Comparison of ENCODE assay signal across 8 mouse cellular contexts in the genomic region with DNA sequence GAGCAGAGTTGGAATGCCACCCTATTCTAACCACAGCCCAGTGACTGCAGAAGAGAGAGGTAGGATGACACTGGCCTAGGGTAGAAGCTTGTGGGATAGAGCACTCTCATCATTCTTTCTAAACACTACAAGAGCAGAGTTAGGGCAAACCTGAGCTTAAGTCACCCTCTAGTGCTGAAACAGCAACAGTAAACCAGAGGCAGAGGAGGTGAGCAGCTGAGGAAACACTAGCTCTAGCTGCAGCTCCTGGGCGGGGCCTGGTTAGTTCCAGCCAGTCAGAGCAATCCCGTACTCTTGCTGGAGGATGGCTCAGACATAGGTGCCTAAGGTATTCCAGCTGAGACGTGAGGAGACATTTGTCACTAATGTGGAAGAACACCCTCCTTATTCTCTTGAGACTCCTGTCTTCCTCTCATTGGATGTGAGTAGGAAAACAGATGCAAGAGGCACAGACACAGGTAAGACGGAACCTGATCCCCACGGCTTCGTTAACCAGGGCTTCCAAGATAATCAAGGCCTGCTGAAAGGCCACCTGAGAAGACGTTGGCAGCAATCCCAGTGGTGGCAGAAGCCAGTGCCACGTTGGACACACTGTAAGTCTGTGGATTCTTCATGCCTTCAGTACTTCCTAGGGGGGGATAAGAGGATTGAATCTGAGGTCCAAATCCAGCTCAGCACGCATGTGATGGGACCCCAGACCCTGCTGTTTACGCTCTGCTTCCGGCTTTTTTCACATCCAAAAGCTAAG.
A peak's percentile ranks its signal among the peaks of the same experiment; 100 is the strongest.
DNase-seq lines count a peak whose midpoint lies in the region; ATAC-seq and TF ChIP-seq lines count a peak whose summit lies in the region.

No protein-coding gene starts in this region.

- TF ChIP-seq EP300 in liver, embryonic 14.5 days (IDR thresholded peaks at IDR 0.05; ENCODE audit: low read depth) = no peak

- TF ChIP-seq CTCF in hindbrain, postnatal 0 days (IDR thresholded peaks at IDR 0.05; ENCODE audit: low read depth) = peak; percentile 50
- no peak for TF ChIP-seq CTCF in thymus, adult 2 months (IDR thresholded peaks at IDR 0.05; ENCODE audit: borderline replicate concordance, control insufficient read depth, extremely low read depth, insufficient read depth, low read length, poor library complexity)
- TF ChIP-seq CTCF in liver, embryonic 14.5 days (IDR thresholded peaks at IDR 0.05; ENCODE audit: low read depth) = peak; percentile 29; the same call in 1 of the 2 replicates

- no peak for TF ChIP-seq POLR2A in thymus, adult 2 months (IDR thresholded peaks at IDR 0.05; ENCODE audit: control insufficient read depth, extremely low read depth, insufficient read depth, low read length, poor library complexity)

- ATAC-seq in hindbrain, postnatal 0 days = no peak
- no peak for ATAC-seq in hindbrain, embryonic 11.5 days (ENCODE audit: low FRiP score)
- ATAC-seq in embryonic facial prominence, embryonic 12.5 days (ENCODE audit: insufficient number of reproducible peaks, insufficient read depth, low FRiP score, low TSS enrichment) = peak; percentile 63; the same call in 1 of the 2 replicates
- ATAC-seq in liver, embryonic 14.5 days (ENCODE audit: insufficient read depth) = no peak

- H3K9ac ChIP-seq in hindbrain, postnatal 0 days (replicated peaks; ENCODE audit: low read length) = no peak overlapping the region
- no peak overlapping the region for H3K9ac ChIP-seq in hindbrain, embryonic 11.5 days (ENCODE audit: low read depth, low read length)
- H3K9ac ChIP-seq in embryonic facial prominence, embryonic 12.5 days = no peak overlapping the region
- no peak overlapping the region for H3K9ac ChIP-seq in liver, embryonic 14.5 days (replicated peaks)

- DNase-seq in hindbrain, postnatal 0 days (ENCODE audit: low spot score) = peak; percentile 17
- no peak for DNase-seq in hindbrain, embryonic 11.5 days (ENCODE audit: low spot score)
- peak; percentile 12 for DNase-seq in thymus, adult 2 months
- no peak for DNase-seq in thymus, adult 18-20 months
- DNase-seq in liver, embryonic 14.5 days (ENCODE audit: low read depth in 3 of 3, low spot score in 3 of 3) = no peak
- no peak for DNase-seq in spleen, adult 18-20 months
- DNase-seq in retina, postnatal 1 day = no peak

- H3K27ac ChIP-seq in hindbrain, postnatal 0 days = no peak overlapping the region
- no peak overlapping the region for H3K27ac ChIP-seq in hindbrain, embryonic 11.5 days (ENCODE audit: low read depth, low read length)
- H3K27ac ChIP-seq in thymus, adult 2 months (ENCODE audit: control insufficient read depth, insufficient read depth, low read length) = no peak overlapping the region
- no peak overlapping the region for H3K27ac ChIP-seq in embryonic facial prominence, embryonic 12.5 days
- H3K27ac ChIP-seq in liver, embryonic 14.5 days = no peak overlapping the region

- H3K36me3 ChIP-seq in hindbrain, postnatal 0 days (ENCODE audit: insufficient read depth, low read length) = no peaks in the 10 kb centered on the region
- H3K36me3 ChIP-seq in hindbrain, embryonic 11.5 days (ENCODE audit: control insufficient read depth, insufficient read depth, low read length) = no peaks in the 10 kb centered on the region
- H3K36me3 ChIP-seq in thymus, adult 2 months (ENCODE audit: control insufficient read depth, insufficient read depth, low read length) = no peaks in the 10 kb centered on the region
- H3K36me3 ChIP-seq in embryonic facial prominence, embryonic 12.5 days = no peaks in the 10 kb centered on the region
- no peaks in the 10 kb centered on the region for H3K36me3 ChIP-seq in liver, embryonic 14.5 days (replicated peaks; ENCODE audit: control insufficient read depth, insufficient read depth, low read depth)

- H3K4me1 ChIP-seq in hindbrain, postnatal 0 days (ENCODE audit: insufficient read depth, low read length) = no peaks in the 10 kb centered on the region
- H3K4me1 ChIP-seq in hindbrain, embryonic 11.5 days (replicated peaks; ENCODE audit: control insufficient read depth, insufficient read depth, low read length) = no peaks in the 10 kb centered on the region
- no peaks in the 10 kb centered on the region for H3K4me1 ChIP-seq in thymus, adult 2 months (replicated peaks; ENCODE audit: control insufficient read depth, insufficient read depth, low read length)
- no peaks in the 10 kb centered on the region for H3K4me1 ChIP-seq in embryonic facial prominence, embryonic 12.5 days
- H3K4me1 ChIP-seq in liver, embryonic 14.5 days (replicated peaks; ENCODE audit: control insufficient read depth in 2 of 2, insufficient read depth in 2 of 2, low read length in 1 of 2) = peaks cover 8 to 10% of the 10 kb centered on the region in 2 experiments; a peak in 3 of 4 replicates

- no peak overlapping the region for H3K4me3 ChIP-seq in hindbrain, postnatal 0 days (ENCODE audit: low read length)
- H3K4me3 ChIP-seq in hindbrain, embryonic 11.5 days (ENCODE audit: low read depth, low read length) = no peak overlapping the region
- H3K4me3 ChIP-seq in thymus, adult 2 months (ENCODE audit: control insufficient read depth, insufficient read depth, low read length) = no peak overlapping the region
- no peak overlapping the region for H3K4me3 ChIP-seq in embryonic facial prominence, embryonic 12.5 days
- no peak overlapping the region for H3K4me3 ChIP-seq in liver, embryonic 14.5 days (ENCODE audit: insufficient read depth in 1 of 2, low read depth in 2 of 2, low read length in 2 of 2)

- H3K27me3 ChIP-seq in hindbrain, postnatal 0 days (ENCODE audit: insufficient read depth, low read length) = no peaks in the 10 kb centered on the region
- H3K27me3 ChIP-seq in hindbrain, embryonic 11.5 days (ENCODE audit: control insufficient read depth, insufficient read depth, low read length) = no peaks in the 10 kb centered on the region
- H3K27me3 ChIP-seq in thymus, adult 2 months (ENCODE audit: control insufficient read depth, insufficient read depth, low read length) = no peaks in the 10 kb centered on the region
- no peaks in the 10 kb centered on the region for H3K27me3 ChIP-seq in embryonic facial prominence, embryonic 12.5 days
- no peaks in the 10 kb centered on the region for H3K27me3 ChIP-seq in liver, embryonic 14.5 days (ENCODE audit: control insufficient read depth, insufficient read depth, low read length)

- H3K4me2 ChIP-seq in hindbrain, postnatal 0 days (ENCODE audit: low read depth, low read length) = no peak overlapping the region
- H3K4me2 ChIP-seq in hindbrain, embryonic 11.5 days (replicated peaks; ENCODE audit: low read depth, low read length) = no peak overlapping the region
- no peak overlapping the region for H3K4me2 ChIP-seq in embryonic facial prominence, embryonic 12.5 days (replicated peaks)
- H3K4me2 ChIP-seq in liver, embryonic 14.5 days (ENCODE audit: low read depth) = no peak overlapping the region

- H3K9me3 ChIP-seq in hindbrain, postnatal 0 days (ENCODE audit: low read length) = no peaks in the 10 kb centered on the region
- H3K9me3 ChIP-seq in hindbrain, embryonic 11.5 days (ENCODE audit: control insufficient read depth, low read length) = no peaks in the 10 kb centered on the region
- no peaks in the 10 kb centered on the region for H3K9me3 ChIP-seq in embryonic facial prominence, embryonic 12.5 days
- no peaks in the 10 kb centered on the region for H3K9me3 ChIP-seq in liver, embryonic 14.5 days (ENCODE audit: control insufficient read depth, low read length)

- WGBS in hindbrain, postnatal 0 days = 67% methylated on average over 11 of the region's 11 CpGs
- 71% methylated on average over 11 of the region's 11 CpGs for WGBS in hindbrain, embryonic 11.5 days
- WGBS in thymus, adult 2 months = 91% methylated on average over 11 of the region's 11 CpGs
- 69% methylated on average over 11 of the region's 11 CpGs for WGBS in embryonic facial prominence, embryonic 12.5 days
- 71% methylated on average over 11 of the region's 11 CpGs for WGBS in liver, embryonic 14.5 days (ENCODE audit: insufficient replicate concordance)

Comparison
In these comparisons a context has a peak if more than half of its experiments do, and no peak if none do; other contexts are left out.
1. DNase-seq: peak in hindbrain, postnatal 0 days (single experiment) and thymus, adult 2 months (single experiment); none in hindbrain, embryonic 11.5 days (single experiment), thymus, adult 18-20 months (0 of 2), liver, embryonic 14.5 days (0 of 3), spleen, adult 18-20 months (0 of 2) and retina, postnatal 1 day (single experiment).